Mouse (Mus musculus) testis, postnatal 14 days (tissue): ENCODE measurements at regions not wholly inside any gene's neighbourhood (a gene's known extent, or its start where the extent isn't known, plus 50 kb on each side); places are given as distances from the start of the nearest gene placed in this dataset.

Source experiments
- DNase-seq: peaks from one replicate; pipeline ENCODE4 v3.0.0; 2021; ENCODE audit warnings: low spot score

- DNase-seq, result no peak
These were observed 197.4 kb downstream of the Meis1 start for GRCm38 (mm10) chr11:18821384-18821783.

- DNase-seq, result no peak
These were observed 204.7 kb downstream of the Meis1 start for GRCm38 (mm10) chr11:18814110-18814509.

GRCm38 (mm10) chr11:18767479-18767878, 251.3 kb downstream of the Meis1 start:
- DNase-seq, result no peak

DNA sequence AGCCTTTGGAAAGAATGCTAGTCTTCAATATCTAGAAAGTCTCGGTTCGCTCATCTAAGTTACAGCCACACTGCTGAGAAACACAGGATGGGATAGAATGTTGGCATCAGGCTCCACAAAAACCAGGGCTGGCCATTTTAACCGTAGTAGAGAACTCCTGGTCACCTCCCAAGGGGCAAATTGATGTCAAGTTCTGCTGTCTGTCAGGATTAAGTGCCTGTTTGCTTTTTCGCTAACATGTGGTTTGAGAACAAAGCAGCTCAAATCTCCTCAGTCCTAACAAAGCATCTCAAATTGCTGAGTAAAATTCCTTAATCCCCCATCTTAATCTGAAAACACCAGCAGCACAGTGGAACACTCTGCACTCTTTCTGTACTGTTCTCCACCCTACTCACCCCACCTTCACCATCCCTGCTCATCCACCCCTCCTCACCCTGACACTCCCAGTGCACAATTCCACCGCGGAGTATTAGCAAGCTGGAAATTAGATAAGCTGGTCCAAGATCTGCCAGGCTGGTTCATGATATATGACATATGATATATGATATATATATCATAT, 252.2 kb downstream of the Meis1 start:
- no peak for DNase-seq

GRCm38 (mm10) chr11:18758591-18759074, 260.2 kb downstream of the Meis1 start:
- no peak for DNase-seq

GRCm38 (mm10) chr11:18756576-18756975, 262.2 kb downstream of the Meis1 start:
- DNase-seq, result no peak

- DNase-seq, result no peak
These were observed 263.9 kb downstream of the Meis1 start for GRCm38 (mm10) chr11:18754732-18755525.

DNA sequence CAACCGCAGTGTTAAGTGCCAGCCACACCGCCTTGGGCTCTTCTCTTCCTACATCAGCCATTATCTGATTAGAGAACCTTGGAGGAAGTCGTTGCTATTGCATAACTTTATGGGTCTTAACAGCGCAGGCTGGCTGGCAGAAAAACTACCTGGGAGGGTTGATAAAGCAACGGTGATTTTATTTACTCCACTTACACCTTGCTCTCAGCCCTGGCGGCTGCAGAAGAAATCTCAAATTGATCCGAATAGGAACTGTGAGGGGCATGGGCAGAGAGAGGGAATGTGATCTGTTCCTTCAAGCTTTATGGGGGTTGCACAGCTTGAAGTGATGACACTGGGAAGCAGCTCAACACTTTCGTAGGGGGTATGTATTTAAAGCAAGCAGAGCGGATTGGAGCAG, 264.9 kb downstream of the Meis1 start:
- no peak for DNase-seq

GRCm38 (mm10) chr11:18753246-18753645, 265.5 kb downstream of the Meis1 start:
- no peak for DNase-seq

DNA sequence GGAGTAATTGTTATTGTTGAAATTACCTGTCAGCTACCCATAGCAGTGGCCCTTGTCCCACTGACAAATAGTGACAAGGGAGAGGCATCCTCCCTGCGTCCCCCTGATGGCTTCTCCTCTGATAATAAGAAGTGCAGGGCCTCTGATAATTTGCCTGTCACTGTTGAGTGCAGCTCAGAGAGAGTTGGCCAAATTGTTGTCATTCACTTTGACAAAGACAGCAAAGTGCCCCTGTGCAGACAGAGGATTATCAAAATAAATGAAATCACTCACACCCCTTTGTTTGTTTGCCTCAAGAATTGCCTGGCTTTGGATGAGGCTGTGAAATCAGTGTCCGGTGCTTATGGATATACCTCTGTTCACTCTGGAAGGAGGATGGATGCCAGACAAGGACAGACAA, 266.3 kb downstream of the Meis1 start:
- DNase-seq, result no peak

- no peak for DNase-seq
These were observed 267.6 kb downstream of the Meis1 start for GRCm38 (mm10) chr11:18750911-18751841.

- no peak for DNase-seq
These were observed 268.8 kb downstream of the Meis1 start for GRCm38 (mm10) chr11:18750080-18750375.

GRCm38 (mm10) chr11:18749265-18750079, 269.3 kb downstream of the Meis1 start:
- DNase-seq, result no peak

- no peak for DNase-seq
These were observed 270.8 kb downstream of the Meis1 start for GRCm38 (mm10) chr11:18747871-18748461.

- DNase-seq, result no peak
These were observed 271.4 kb downstream of the Meis1 start for GRCm38 (mm10) chr11:18747361-18747760.

DNA sequence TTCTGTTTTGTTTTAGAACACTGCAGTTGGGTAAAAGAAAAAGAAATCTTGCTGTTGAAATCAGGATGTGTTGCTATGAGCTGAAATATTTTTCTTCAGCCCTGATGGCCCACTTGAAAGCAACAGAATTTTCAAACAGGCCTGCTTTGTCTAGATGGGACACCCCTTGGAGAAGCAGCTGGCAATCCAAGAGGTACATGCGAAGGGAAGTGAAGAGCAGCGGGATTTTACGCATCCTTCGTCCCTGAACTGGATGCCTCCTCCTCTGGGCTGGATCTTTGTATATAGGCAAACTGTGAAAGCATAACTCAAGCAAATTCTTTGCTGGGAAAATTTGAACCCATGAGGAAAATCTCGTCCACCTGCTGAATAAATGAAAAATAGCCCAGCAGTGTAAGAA, 272.3 kb downstream of the Meis1 start:
- DNase-seq, result no peak

GRCm38 (mm10) chr11:18745840-18746239, 272.9 kb downstream of the Meis1 start:
- peak; percentile 19 for DNase-seq

GRCm38 (mm10) chr11:18734904-18735664, 283.7 kb downstream of the Meis1 start:
- no peak for DNase-seq

DNA sequence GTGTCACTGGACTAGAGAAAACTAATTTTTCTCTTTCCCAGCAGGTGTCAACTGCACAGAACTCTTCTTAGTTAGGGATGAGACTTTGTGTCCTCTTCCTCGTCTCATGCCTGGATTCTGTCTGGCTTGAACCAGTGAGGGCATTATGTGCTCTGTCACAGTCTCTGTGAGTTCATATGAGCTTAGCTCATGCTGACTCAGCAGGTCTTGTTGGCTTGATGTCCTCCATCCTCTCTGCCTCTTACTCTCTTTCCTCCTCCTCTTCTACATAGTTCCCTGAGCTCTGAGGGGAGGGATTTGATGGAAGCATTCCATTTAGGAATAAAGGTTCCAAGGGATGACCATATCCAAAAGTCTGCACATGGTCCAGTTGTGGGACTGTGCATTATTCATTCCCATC, 284.7 kb downstream of the Meis1 start:
- DNase-seq, result no peak

DNA sequence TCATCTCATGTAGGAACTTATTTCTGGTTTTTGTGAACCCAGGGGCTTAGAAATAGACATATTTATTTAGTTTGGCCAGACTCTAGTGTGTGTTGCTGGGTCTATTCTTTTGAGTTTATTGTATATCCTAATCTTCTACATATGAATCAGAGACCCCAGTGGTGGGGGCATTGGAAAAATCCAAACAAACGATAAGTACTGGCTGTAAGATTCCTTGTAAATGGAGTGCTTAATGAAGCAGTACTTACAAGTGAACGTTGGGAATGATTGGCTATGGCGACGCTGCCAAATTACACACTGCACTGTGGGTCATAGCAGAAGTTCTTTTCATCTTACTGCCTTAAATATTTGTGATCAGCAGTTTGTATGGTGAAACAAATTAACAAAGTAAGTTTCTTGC, 289.0 kb downstream of the Meis1 start:
- no peak for DNase-seq

DNA sequence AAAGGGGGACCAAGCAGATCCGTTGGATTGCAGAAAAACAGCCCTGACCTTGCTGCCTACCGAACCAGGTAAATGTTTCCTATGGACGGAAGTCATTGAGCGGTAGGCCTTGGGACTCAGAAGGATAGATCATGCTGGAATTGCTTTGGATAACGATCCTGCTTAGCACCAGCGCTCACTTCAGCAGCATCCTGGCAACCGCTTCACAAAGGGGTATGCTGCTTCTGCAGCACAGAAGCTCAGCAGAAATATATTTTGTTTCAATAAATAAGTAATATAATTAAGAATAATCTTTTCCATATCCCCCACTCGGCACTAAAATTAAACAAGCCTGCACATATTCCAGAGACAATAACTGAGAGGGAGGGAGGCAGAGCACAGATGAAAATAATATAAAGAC, 296.0 kb downstream of the Meis1 start:
- DNase-seq, result no peak
